Mouse (Mus musculus): ENCODE data around the gene Spata32. TPM values are rescaled to one million over a fixed set of nuclear protein-coding genes. Genes with fewer than 3 reads are reported as not detected.
"Not testable (repeated sequence)": the region's sequence is repeated elsewhere in the genome, so short reads cannot be mapped to it uniquely, and the experiment has no call there.

The Spata32 gene
- polyA plus RNA-seq, 1 experiment from 2014 or later = not detected

GRCm38 (mm10) chr11:103237757-103238156 lies 19.5 kb upstream of the Spata32 start:
- no peak for ATAC-seq
- Histone ChIP-seq H3K9me3 (replicated peaks) (no peaks in the 10 kb centered on the region), H3K9ac (no peak overlapping the region), H3K27me3 (no peaks in the 10 kb centered on the region), H3K4me1 (peaks cover 16% of the 10 kb centered on the region), H3K4me2 (no peak overlapping the region), H3K27ac (no peak overlapping the region), H3K4me3 (no peak overlapping the region), H3K36me3 (ENCODE audit: poor library complexity, severe bottlenecking) (peaks cover 51% of the 10 kb centered on the region)
- WGBS = 71% methylated on average over 9 of the region's 9 CpGs

DNA sequence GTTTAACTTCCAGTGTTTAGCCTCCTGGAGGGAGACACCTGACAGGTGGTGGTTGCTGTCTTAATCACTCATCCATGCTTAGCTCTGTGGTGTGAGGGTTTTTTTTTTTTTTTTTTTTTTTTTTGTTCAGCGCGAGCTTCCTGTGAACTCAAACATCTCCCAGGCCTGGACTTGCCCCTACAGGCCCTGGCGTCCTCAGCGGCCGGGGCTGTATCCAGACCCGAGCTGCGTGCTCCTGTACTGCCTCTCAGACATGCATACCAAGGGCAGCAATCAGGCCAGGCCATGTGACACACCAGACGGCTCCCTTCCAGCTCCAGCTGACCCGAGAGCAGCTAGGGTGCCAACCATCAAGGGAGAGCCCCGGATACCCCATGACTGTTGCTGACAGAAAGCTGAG lies 18.7 kb upstream of the Spata32 start:
- H3K9me3 ChIP-seq (replicated peaks) = no peaks in the 10 kb centered on the region
- H3K4me3 ChIP-seq = no peak overlapping the region
- peaks cover 51% of the 10 kb centered on the region for H3K36me3 ChIP-seq (ENCODE audit: poor library complexity, severe bottlenecking)
- H3K9ac ChIP-seq = no peak overlapping the region
- H3K4me1 ChIP-seq = peaks cover 16% of the 10 kb centered on the region
- 90% methylated on average over 10 of the region's 10 CpGs for WGBS
- no peak overlapping the region for H3K4me2 ChIP-seq
- no peak overlapping the region for H3K27ac ChIP-seq
- ATAC-seq = no peak
- no peaks in the 10 kb centered on the region for H3K27me3 ChIP-seq

DNA sequence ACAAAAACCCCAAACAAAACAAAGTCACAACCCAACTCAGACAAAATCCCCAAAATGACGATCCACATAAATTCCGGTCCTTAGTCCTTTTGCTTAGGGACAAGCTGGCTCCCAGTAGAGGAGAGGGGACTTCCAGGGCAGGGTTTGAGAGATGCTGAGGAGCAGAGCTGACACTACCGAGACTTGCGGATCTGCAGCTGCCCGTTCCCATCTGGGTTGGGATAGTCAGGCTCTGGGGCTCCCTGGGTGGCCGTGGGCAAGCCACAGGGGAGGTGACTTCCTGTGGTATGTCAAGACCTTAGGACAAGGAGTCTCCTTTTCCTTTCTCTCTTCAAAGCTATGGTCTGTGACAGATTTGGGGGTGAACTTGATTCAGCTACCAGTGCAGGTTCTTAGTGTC lies 18.2 kb upstream of the Spata32 start:
- no peak overlapping the region for H3K4me3 ChIP-seq
- ATAC-seq = no peak
- H3K9ac ChIP-seq = no peak overlapping the region
- WGBS = 88% methylated on average over 6 of the region's 6 CpGs
- H3K27ac ChIP-seq = no peak overlapping the region
- H3K4me2 ChIP-seq = no peak overlapping the region
- peaks cover 54% of the 10 kb centered on the region for H3K36me3 ChIP-seq (ENCODE audit: poor library complexity, severe bottlenecking)
- peaks cover 11% of the 10 kb centered on the region; the same call in 1 of the 2 replicates for H3K4me1 ChIP-seq
- no peaks in the 10 kb centered on the region for H3K27me3 ChIP-seq
- no peaks in the 10 kb centered on the region for H3K9me3 ChIP-seq (replicated peaks)

- H3K27me3 ChIP-seq = no peaks in the 10 kb centered on the region
- H3K4me2 ChIP-seq = no peak overlapping the region
- no peak overlapping the region for H3K9ac ChIP-seq
- no peak overlapping the region for H3K4me3 ChIP-seq
- 86% methylated on average over 11 of the region's 11 CpGs for WGBS
- H3K36me3 ChIP-seq (ENCODE audit: poor library complexity, severe bottlenecking) = peaks cover 61% of the 10 kb centered on the region
- H3K4me1 ChIP-seq = peaks cover 4% of the 10 kb centered on the region; the same call in 1 of the 2 replicates
- no peak overlapping the region for H3K27ac ChIP-seq
- no peaks in the 10 kb centered on the region for H3K9me3 ChIP-seq (replicated peaks)
- ATAC-seq = no peak
These were observed 17.5 kb upstream of the Spata32 start for GRCm38 (mm10) chr11:103235702-103236101.

DNA sequence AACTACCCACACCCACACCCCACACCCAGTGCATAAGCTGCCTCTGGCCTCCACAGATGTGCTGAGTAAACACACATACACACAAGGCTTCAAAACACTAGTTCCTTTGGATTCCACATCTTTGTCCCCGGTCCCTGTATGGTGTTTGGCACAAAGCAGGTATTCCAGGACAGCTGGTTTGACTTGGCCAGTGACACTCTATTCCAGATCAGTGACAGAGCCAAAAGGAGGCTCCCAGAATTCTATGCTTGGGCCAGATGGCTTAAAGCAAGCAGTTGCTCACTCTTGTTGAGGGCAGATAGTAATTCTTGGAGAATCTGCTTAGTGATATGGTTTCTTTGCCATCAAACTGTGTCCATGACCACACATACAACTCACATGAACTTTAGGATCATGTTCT lies 16.2 kb upstream of the Spata32 start:
- 81% methylated on average over 1 of the region's 1 CpGs for WGBS
- Histone ChIP-seq H3K4me2 (no peak overlapping the region), H3K27ac (no peak overlapping the region), H3K4me1 (no peaks in the 10 kb centered on the region; the same call in 1 of the 2 replicates), H3K36me3 (ENCODE audit: poor library complexity, severe bottlenecking) (peaks cover 65% of the 10 kb centered on the region), H3K4me3 (no peak overlapping the region), H3K27me3 (no peaks in the 10 kb centered on the region), H3K9me3 (replicated peaks) (no peaks in the 10 kb centered on the region), H3K9ac (no peak overlapping the region)
- ATAC-seq = no peak

- no peak for ATAC-seq
- Histone ChIP-seq H3K9ac (no peak overlapping the region), H3K4me1 (no peaks in the 10 kb centered on the region; the same call in 1 of the 2 replicates), H3K36me3 (ENCODE audit: poor library complexity, severe bottlenecking) (peaks cover 59% of the 10 kb centered on the region), H3K27ac (no peak overlapping the region), H3K4me2 (no peak overlapping the region), H3K27me3 (no peaks in the 10 kb centered on the region), H3K9me3 (replicated peaks) (no peaks in the 10 kb centered on the region), H3K4me3 (no peak overlapping the region)
- WGBS = 28% methylated on average over 7 of the region's 7 CpGs
These were observed 14.7 kb upstream of the Spata32 start for GRCm38 (mm10) chr11:103232966-103233365.

- H3K27me3 ChIP-seq = no peaks in the 10 kb centered on the region
- H3K4me2 ChIP-seq = no peak overlapping the region
- no peak for ATAC-seq
- H3K27ac ChIP-seq = no peak overlapping the region
- 92% methylated on average over 7 of the region's 7 CpGs for WGBS
- no peak overlapping the region for H3K4me3 ChIP-seq
- H3K36me3 ChIP-seq (ENCODE audit: poor library complexity, severe bottlenecking) = peaks cover 57% of the 10 kb centered on the region
- no peaks in the 10 kb centered on the region for H3K9me3 ChIP-seq (replicated peaks)
- no peak overlapping the region for H3K9ac ChIP-seq
- H3K4me1 ChIP-seq = no peaks in the 10 kb centered on the region; the same call in 1 of the 2 replicates
These were observed 13.1 kb upstream of the Spata32 start for GRCm38 (mm10) chr11:103231367-103231766.

DNA sequence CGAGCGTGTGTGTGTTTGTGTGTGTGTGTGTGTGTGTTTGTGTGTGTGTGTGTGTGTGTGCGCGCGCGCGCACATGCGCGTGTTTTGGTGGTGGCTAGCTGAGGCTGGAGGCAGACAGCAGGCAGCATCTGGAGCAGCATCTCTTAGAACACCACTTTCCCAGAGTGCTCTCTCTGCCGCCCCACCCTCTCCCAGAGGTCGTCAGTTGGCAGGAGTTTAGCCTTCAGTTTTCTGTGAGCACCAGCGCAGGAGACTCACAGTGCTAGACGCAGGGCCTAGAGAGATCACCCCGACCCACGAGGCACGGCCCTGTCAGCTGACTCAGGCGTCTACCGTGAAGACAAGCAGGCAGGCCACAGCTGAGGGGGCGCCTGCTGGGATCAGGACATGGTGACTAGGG lies 12.4 kb upstream of the Spata32 start:
- ATAC-seq = no peak
- H3K4me1 ChIP-seq = no peaks in the 10 kb centered on the region; the same call in 1 of the 2 replicates
- no peak overlapping the region for H3K4me2 ChIP-seq
- no peak overlapping the region for H3K4me3 ChIP-seq
- no peak overlapping the region for H3K9ac ChIP-seq
- peaks cover 57% of the 10 kb centered on the region for H3K36me3 ChIP-seq (ENCODE audit: poor library complexity, severe bottlenecking)
- no peaks in the 10 kb centered on the region for H3K27me3 ChIP-seq
- H3K9me3 ChIP-seq (replicated peaks) = no peaks in the 10 kb centered on the region
- WGBS = 94% methylated on average over 19 of the region's 19 CpGs
- H3K27ac ChIP-seq = no peak overlapping the region

DNA sequence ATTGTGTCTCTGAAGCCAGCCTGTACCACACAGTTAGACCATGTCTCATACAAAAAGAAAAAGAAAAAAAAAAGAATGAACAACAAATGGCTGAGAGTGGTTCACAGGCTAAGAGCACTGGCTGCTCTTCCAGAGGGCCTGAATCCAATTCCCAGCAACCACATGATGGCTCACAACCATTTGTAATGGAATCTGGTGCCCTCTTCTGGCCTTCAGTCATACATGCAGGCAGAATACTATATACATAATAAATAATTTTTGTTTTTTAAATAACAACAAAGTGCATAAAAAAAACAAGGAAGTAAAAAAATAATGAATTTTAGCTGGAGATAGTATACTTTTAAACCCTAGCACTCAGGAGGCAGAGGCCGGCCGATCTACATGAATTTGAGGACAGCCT lies 11.4 kb upstream of the Spata32 start:
- no peak for ATAC-seq
- Histone ChIP-seq H3K36me3 (ENCODE audit: poor library complexity, severe bottlenecking) (peaks cover 62% of the 10 kb centered on the region), H3K4me2 (no peak overlapping the region), H3K9me3 (replicated peaks) (no peaks in the 10 kb centered on the region), H3K4me1 (no peaks in the 10 kb centered on the region; the same call in 1 of the 2 replicates), H3K27ac (no peak overlapping the region), H3K9ac (no peak overlapping the region), H3K27me3 (no peaks in the 10 kb centered on the region), H3K4me3 (no peak overlapping the region)
- 93% methylated on average over 2 of the region's 2 CpGs for WGBS

- no peaks in the 10 kb centered on the region for H3K9me3 ChIP-seq (replicated peaks)
- H3K4me3 ChIP-seq = no peak overlapping the region
- H3K4me2 ChIP-seq = no peak overlapping the region
- peaks cover 77% of the 10 kb centered on the region for H3K36me3 ChIP-seq (ENCODE audit: poor library complexity, severe bottlenecking)
- no peak overlapping the region for H3K9ac ChIP-seq
- WGBS = 72% methylated on average over 18 of the region's 18 CpGs
- no peak overlapping the region for H3K27ac ChIP-seq
- ATAC-seq = no peak
- no peaks in the 10 kb centered on the region for H3K4me1 ChIP-seq
- no peaks in the 10 kb centered on the region for H3K27me3 ChIP-seq
These were observed 5.8 kb upstream of the Spata32 start for GRCm38 (mm10) chr11:103223951-103224456.

DNA sequence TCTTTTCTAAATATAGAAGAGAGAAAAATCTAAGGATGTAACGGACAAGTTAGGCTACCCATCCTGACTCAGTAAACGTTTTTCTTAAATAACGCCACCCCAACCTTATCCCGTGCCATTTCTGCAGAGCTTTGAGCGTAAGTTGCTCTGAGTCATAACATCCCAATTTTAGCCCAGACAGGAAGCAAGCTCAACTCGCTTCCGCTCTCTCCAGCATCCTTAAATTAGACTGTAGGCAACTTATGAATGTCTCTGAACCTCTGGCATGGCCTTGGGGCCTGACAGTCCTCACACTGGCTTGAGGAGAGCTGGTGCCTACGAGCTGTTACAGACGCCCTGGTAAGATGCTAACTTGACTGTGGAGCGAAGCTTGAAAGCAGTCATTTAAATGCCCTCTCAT lies 5.2 kb upstream of the Spata32 start:
- Histone ChIP-seq H3K4me2 (no peak overlapping the region), H3K36me3 (ENCODE audit: poor library complexity, severe bottlenecking) (peaks cover 73% of the 10 kb centered on the region), H3K27ac (no peak overlapping the region)

DNA sequence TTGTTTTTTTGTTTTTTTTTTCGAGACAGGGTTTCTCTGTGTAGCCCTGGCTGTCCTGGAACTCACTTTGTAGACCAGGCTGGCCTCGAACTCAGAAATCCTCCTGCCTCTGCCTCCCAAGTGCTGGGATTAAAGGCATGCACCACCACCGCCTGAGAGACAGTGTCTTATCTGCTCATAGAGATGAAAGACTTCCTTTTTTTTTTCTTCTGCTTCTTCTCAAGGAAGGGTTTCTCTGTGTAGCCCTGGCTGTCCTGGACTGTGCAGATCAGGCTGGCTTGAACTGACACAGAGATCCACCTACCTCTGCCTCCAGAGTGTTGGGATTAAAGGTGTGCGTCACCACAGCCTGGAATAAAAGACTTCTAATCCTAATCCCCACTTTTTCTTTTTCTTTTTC lies 4.5 kb upstream of the Spata32 start:
- H3K27me3 ChIP-seq; H3K27ac ChIP-seq; ATAC-seq; H3K4me2 ChIP-seq; H3K4me1 ChIP-seq; H3K9ac ChIP-seq; H3K4me3 ChIP-seq; H3K9me3 ChIP-seq (replicated peaks): not testable (repeated sequence)
- H3K36me3 ChIP-seq (ENCODE audit: poor library complexity, severe bottlenecking) = peaks cover 73% of the 10 kb centered on the region
- WGBS = 91% methylated on average over 4 of the region's 4 CpGs

More for the DNA sequence above, 5.2 kb upstream of the Spata32 start:
- no peak for ATAC-seq
- WGBS = 96% methylated on average over 10 of the region's 10 CpGs
- H3K27me3 ChIP-seq = no peaks in the 10 kb centered on the region
- peaks cover 3% of the 10 kb centered on the region; the same call in 1 of the 2 replicates for H3K4me1 ChIP-seq
- no peaks in the 10 kb centered on the region for H3K9me3 ChIP-seq (replicated peaks)
- H3K4me3 ChIP-seq = no peak overlapping the region
- H3K9ac ChIP-seq = no peak overlapping the region

GRCm38 (mm10) chr11:103221437-103221836 lies 3.2 kb upstream of the Spata32 start:
- Histone ChIP-seq H3K4me3 (no peak overlapping the region), H3K4me1 (peaks cover 10% of the 10 kb centered on the region; the same call in 1 of the 2 replicates), H3K9me3 (replicated peaks) (no peaks in the 10 kb centered on the region), H3K27me3 (peaks cover 5% of the 10 kb centered on the region; the same call in 1 of the 2 replicates), H3K27ac (no peak overlapping the region), H3K36me3 (ENCODE audit: poor library complexity, severe bottlenecking) (peaks cover 60% of the 10 kb centered on the region), H3K9ac (no peak overlapping the region), H3K4me2 (no peak overlapping the region)
- ATAC-seq = no peak
- 93% methylated on average over 6 of the region's 6 CpGs for WGBS
